Mouse (Mus musculus) CH12.LX (cell line): ENCODE measurements around the gene Pik3ca. TPM values are rescaled to one million over a fixed set of nuclear protein-coding genes. Genes with fewer than 3 reads are reported as not detected.

Source experiments
- DNase-seq: peaks from one replicate; pipeline ENCODE4 v3.0.0-alpha.2; 2013; ENCODE audit errors: extremely low read depth
- H3K27ac ChIP-seq: 2 replicates; pipeline ENCODE4 v1.5.1; 2012; ENCODE audit warnings: low read depth, mild to moderate bottlenecking, control low read depth, moderate library complexity; ENCODE audit not compliant: insufficient read depth
- H3K27me3 ChIP-seq: replicated peaks from 2 replicates; pipeline ENCODE3; 2012; ENCODE audit warnings: inconsistent platforms
- H3K36me3 ChIP-seq, 2 experiments: replicated peaks in 1 of 2; 2 replicates each; pipeline versions ENCODE3 to v1.6.1; 2012; ENCODE audit warnings: inconsistent platforms in 1 of 2, low read length in 1 of 2, mild to moderate bottlenecking in 1 of 2, mixed read lengths in 1 of 2, moderate library complexity in 1 of 2; ENCODE audit not compliant: control insufficient read depth in 1 of 2, insufficient read depth in 1 of 2
- H3K4me1 ChIP-seq, 2 experiments: 2 replicates each; pipeline ENCODE4 v1.6.1; 2012; ENCODE audit warnings: inconsistent platforms in 1 of 2, moderate library complexity in 1 of 2; ENCODE audit not compliant: insufficient read depth in 2 of 2, control insufficient read depth in 1 of 2
- H3K4me2 ChIP-seq: 2 replicates; pipeline ENCODE4 v1.6.1; 2012; ENCODE audit warnings: low read depth, mild to moderate bottlenecking, control low read depth; ENCODE audit not compliant: poor library complexity, insufficient read depth, severe bottlenecking
- H3K4me3 ChIP-seq, 3 experiments: fragments of 150-350 bp in 1 of 3; sonication (generic) in 1 of 3; replicated peaks in 1 of 3; 2 replicates each; pipeline versions ENCODE3 to v1.5.1; 2011 to 2012; ENCODE audit warnings: low read depth in 2 of 3, low read length in 2 of 3, mild to moderate bottlenecking in 2 of 3, moderate library complexity in 2 of 3, control low read depth in 1 of 3, improper control_type of control experiment in 1 of 3, inconsistent platforms in 1 of 3, mixed read lengths in 1 of 3; ENCODE audit not compliant: poor library complexity in 1 of 3
- H3K79me2 ChIP-seq: replicated peaks from 2 replicates; pipeline ENCODE4 v1.6.1; 2012; ENCODE audit warnings: mild to moderate bottlenecking, moderate library complexity; ENCODE audit not compliant: control insufficient read depth, poor library complexity, insufficient read depth, severe bottlenecking; ENCODE audit errors: extremely low read depth
- H3K9ac ChIP-seq: 2 replicates; pipeline ENCODE4 v1.6.1; 2012; ENCODE audit warnings: low read depth, mild to moderate bottlenecking, control low read depth, moderate library complexity; ENCODE audit not compliant: insufficient read depth
- H3K9me3 ChIP-seq: replicated peaks from 2 replicates; pipeline ENCODE3; 2012; ENCODE audit warnings: low read length, inconsistent platforms, mixed read lengths
- BHLHE40 ChIP-seq: IDR thresholded peaks from 2 replicates; pipeline ENCODE4 v1.6.1; 2011; ENCODE audit warnings: mild to moderate bottlenecking, low read depth, low read length, improper control_type of control experiment
- CHD2 ChIP-seq: IDR thresholded peaks from 2 replicates; pipeline ENCODE4 v1.6.1; 2011; ENCODE audit warnings: low read length, improper control_type of control experiment
- CTCF ChIP-seq, 2 experiments: IDR thresholded peaks in 1 of 2; conservative IDR thresholded peaks in 1 of 2; 2 replicates each; pipeline ENCODE4 v1.5.1; 2011 to 2012; ENCODE audit warnings: low read depth in 2 of 2, low read length in 2 of 2, improper control_type of control experiment in 1 of 2, inconsistent platforms in 1 of 2, mild to moderate bottlenecking in 1 of 2, moderate library complexity in 1 of 2
- E2F4 ChIP-seq: IDR thresholded peaks from 2 replicates; pipeline ENCODE4 v1.6.1; 2011; ENCODE audit warnings: low read depth, low read length, improper control_type of control experiment; ENCODE audit not compliant: insufficient replicate concordance
- EP300 ChIP-seq: IDR thresholded peaks from 2 replicates; pipeline ENCODE4 v1.6.1; 2011; ENCODE audit warnings: low read length, improper control_type of control experiment
- ETS1 ChIP-seq: conservative IDR thresholded peaks from 2 replicates; pipeline ENCODE4 v1.6.1; 2012; ENCODE audit warnings: low read depth, mild to moderate bottlenecking, inconsistent platforms, low read length, improper control_type of control experiment, moderate library complexity
- IRF4 ChIP-seq: IDR thresholded peaks from 2 replicates; pipeline ENCODE4 v1.6.1; 2014; ENCODE audit warnings: low read depth, mild to moderate bottlenecking, inconsistent platforms, low read length, improper control_type of control experiment
- KAT2A ChIP-seq: IDR thresholded peaks from 2 replicates; pipeline ENCODE4 v1.6.1; 2012; ENCODE audit warnings: low read length, improper control_type of control experiment, inconsistent platforms; ENCODE audit not compliant: insufficient replicate concordance
- MAFK ChIP-seq: IDR thresholded peaks from 2 replicates; pipeline ENCODE4 v1.6.1; 2011; ENCODE audit warnings: low read length, improper control_type of control experiment; ENCODE audit not compliant: insufficient replicate concordance
- NRF1 ChIP-seq: IDR thresholded peaks from 2 replicates; pipeline ENCODE4 v1.6.1; 2014; ENCODE audit warnings: low read depth, mild to moderate bottlenecking, inconsistent platforms, low read length, improper control_type of control experiment, moderate library complexity
- POLR2A ChIP-seq: IDR thresholded peaks from 2 replicates; pipeline ENCODE4 v1.6.1; 2011; ENCODE audit warnings: low read depth, mild to moderate bottlenecking, improper control_type of control experiment, low read length
- POLR2AphosphoS2 ChIP-seq: IDR thresholded peaks from 2 replicates; pipeline ENCODE4 v1.6.1; 2011; ENCODE audit warnings: low read depth, low read length, improper control_type of control experiment
- RCOR1 ChIP-seq: conservative IDR thresholded peaks from 2 replicates; pipeline ENCODE4 v1.6.1; 2012; ENCODE audit warnings: low read depth, mild to moderate bottlenecking, inconsistent platforms, low read length, improper control_type of control experiment
- SMC3 ChIP-seq: IDR thresholded peaks from 2 replicates; pipeline ENCODE4 v1.6.1; 2011; ENCODE audit warnings: low read depth, low read length, improper control_type of control experiment
- TCF12 ChIP-seq: IDR thresholded peaks from 2 replicates; pipeline ENCODE4 v1.6.1; 2014; ENCODE audit warnings: low read depth, mild to moderate bottlenecking, inconsistent platforms, low read length, improper control_type of control experiment
- UBTF ChIP-seq: IDR thresholded peaks from 2 replicates; pipeline ENCODE4 v1.6.1; 2012; ENCODE audit warnings: low read depth, mild to moderate bottlenecking, inconsistent platforms, low read length, improper control_type of control experiment, moderate library complexity
- USF1 ChIP-seq: IDR thresholded peaks from 2 replicates; pipeline ENCODE4 v1.6.1; 2014; ENCODE audit warnings: low read depth, mild to moderate bottlenecking, inconsistent platforms, low read length, improper control_type of control experiment
- ZC3H11A ChIP-seq: IDR thresholded peaks from 2 replicates; pipeline ENCODE4 v1.6.1; 2012; ENCODE audit warnings: low read depth, mild to moderate bottlenecking, inconsistent platforms, low read length, improper control_type of control experiment
- ZKSCAN1 ChIP-seq: IDR thresholded peaks from 2 replicates; pipeline ENCODE4 v1.6.1; 2012; ENCODE audit warnings: low read depth, inconsistent platforms, low read length, improper control_type of control experiment, borderline replicate concordance
- ZNF384 ChIP-seq: IDR thresholded peaks from 2 replicates; pipeline ENCODE4 v1.6.1; 2012; ENCODE audit warnings: low read depth, low read length, improper control_type of control experiment, inconsistent platforms
- dilution Hi-C: fragments of 300-500 bp; cut with MboI; formaldehyde crosslinking; loops from 2 replicates; pipeline ENCODE4 v1.14.3; 2020; ENCODE audit warnings: low sequenced_read_pairs; ENCODE audit not compliant: extremely low pct_unique_long_range_greater_than_20kb, extremely low pct_ligation_motif_present
- in situ Hi-C: fragments of 300-500 bp; cut with MboI; formaldehyde crosslinking; loops from 3 replicates; pipeline ENCODE4 v1.14.3; 2019; ENCODE audit warnings: low sequenced_read_pairs, low pct_ligation_motif_present, low pct_unique_long_range_greater_than_20kb, mixed read lengths
- polyA plus RNA-seq: library from polyadenylated mRNA; unstranded; fragments of >175 nt; gene quantifications from 2 replicates; pipeline ENCODE4 v1.2.1, GENCODE M21; 2012; ENCODE audit warnings: low read depth; ENCODE audit not compliant: insufficient read length
- total RNA-seq, 2 experiments: library from RNA; depleted of rRNA; stranded (reverse); fragments of 300-350 nt in 1 of 2; fragments of >200 nt in 1 of 2; gene quantifications; 2 replicates each; pipeline ENCODE4 v1.2.3; 2012 to 2014

The Pik3ca gene
- total and polyA plus RNA-seq, 3 experiments, result 19.1 to 26.5 (median 19.6) TPM

GRCm38 (mm10) chr3:32406804-32407203, 9.3 kb downstream of the Pik3ca start:
- H3K9ac ChIP-seq, result no peak overlapping the region
- no peak overlapping the region for H3K27ac ChIP-seq
- no peaks in the 10 kb centered on the region for H3K27me3 ChIP-seq
- peaks cover 13 to 44% of the 10 kb centered on the region in 2 experiments for H3K4me1 ChIP-seq
- in situ Hi-C loops (no loop called here), dilution Hi-C loops (no loop called here)
- H3K4me2 ChIP-seq, result no peak overlapping the region
- H3K9me3 ChIP-seq, result no peaks in the 10 kb centered on the region
- H3K79me2 ChIP-seq, result peaks cover 62% of the 10 kb centered on the region
- TF ChIP-seq ZKSCAN1 (no peak), ZNF384 (no peak), SMC3 (no peak), UBTF (no peak), RCOR1 (no peak), POLR2AphosphoS2 (no peak), MAFK (no peak), BHLHE40 (no peak), USF1 (no peak), CTCF (conservative IDR thresholded peaks at IDR 0.05 in 1 of 2, IDR thresholded peaks at IDR 0.05 in 1 of 2; ENCODE audit: low read depth in 2 of 2, low read length in 2 of 2) (no peak), KAT2A (no peak), E2F4 (no peak), EP300 (no peak), NRF1 (no peak)
- peaks cover 0 to 4% of the 10 kb centered on the region in 2 experiments for H3K36me3 ChIP-seq
- H3K4me3 ChIP-seq, result no peak overlapping the region
- DNase-seq, result no peak

GRCm38 (mm10) chr3:32408811-32409273, 11.4 kb downstream of the Pik3ca start:
- no peak for TF ChIP-seq CTCF (conservative IDR thresholded peaks at IDR 0.05 in 1 of 2, IDR thresholded peaks at IDR 0.05 in 1 of 2; ENCODE audit: low read depth in 2 of 2, low read length in 2 of 2)
- TF ChIP-seq TCF12, result no peak
- no peak for TF ChIP-seq POLR2A
- no peak for TF ChIP-seq ZNF384
- TF ChIP-seq IRF4, result no peak
- no peak for TF ChIP-seq ZC3H11A
- no peak for TF ChIP-seq ETS1
- no peak for TF ChIP-seq CHD2
- TF ChIP-seq UBTF, result no peak
- no peak for TF ChIP-seq KAT2A
- TF ChIP-seq ZKSCAN1, result no peak
- Histone ChIP-seq H3K4me1 (peaks cover 4 to 24% of the 10 kb centered on the region in 2 experiments), H3K9ac (no peak overlapping the region), H3K27ac (no peak overlapping the region), H3K36me3 (peaks cover 0 to 8% of the 10 kb centered on the region in 2 experiments), H3K27me3 (no peaks in the 10 kb centered on the region), H3K4me2 (no peak overlapping the region), H3K79me2 (peaks cover 52% of the 10 kb centered on the region), H3K4me3 (no peak overlapping the region), H3K9me3 (no peaks in the 10 kb centered on the region)
- in situ Hi-C loops (no loop called here), dilution Hi-C loops (no loop called here)
- no peak for DNase-seq
